1 mouse cellular context compared by ENCODE assay signal in genomic region chr5:115349225-115349555, GRCm38 (mm10).
TF ChIP-seq lines count a peak whose summit lies in the region.

No protein-coding gene starts in this region.

TF ChIP-seq in CH12.LX, 34 proteins besides CTCF, POLR2A, EP300 and RAD21:
- TF ChIP-seq JUND (conservative IDR thresholded peaks at IDR 0.05; ENCODE audit: low read depth, low read length) (no peak), UBTF (IDR thresholded peaks at IDR 0.05; ENCODE audit: low read depth, low read length) (no peak)
